Mouse (Mus musculus): ENCODE results near the gene Rab12. TPM values are rescaled to one million over a fixed set of nuclear protein-coding genes. Genes with fewer than 3 reads are reported as not detected.

Gene Rab12
- polyA plus RNA-seq, 1 experiment from 2014 or later: 48.0 TPM

DNA sequence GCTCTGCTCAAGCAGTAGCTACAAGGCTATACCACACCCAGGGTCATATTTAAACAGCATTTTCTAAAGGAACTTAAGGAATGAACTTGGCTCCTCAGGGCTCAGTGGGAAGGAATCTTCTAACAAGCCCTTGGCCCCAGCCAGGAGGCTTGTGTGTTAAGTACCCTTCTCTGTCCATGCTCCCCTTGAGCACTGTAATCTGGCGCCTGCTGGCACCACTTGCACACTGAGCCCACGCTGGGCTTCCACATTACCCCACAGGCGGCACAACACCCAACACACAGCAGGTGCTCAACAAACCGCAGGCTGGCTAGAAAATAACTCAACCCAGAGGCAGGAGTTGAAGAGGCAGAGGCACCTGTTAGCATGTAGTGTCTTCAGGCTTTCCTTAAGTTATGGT is 2.6 kb downstream of the Rab12 start:
- Histone ChIP-seq H3K27ac (no peak overlapping the region), H3K4me1 (peaks cover 28% of the 10 kb centered on the region), H3K9ac (no peak overlapping the region), H3K36me3 (ENCODE audit: poor library complexity, severe bottlenecking) (peaks cover 20% of the 10 kb centered on the region), H3K27me3 (no peaks in the 10 kb centered on the region), H3K4me2 (no peak overlapping the region), H3K9me3 (replicated peaks) (no peaks in the 10 kb centered on the region), H3K4me3 (no peak overlapping the region)
- no peak for ATAC-seq
- WGBS: 81% methylated on average over 4 of the region's 4 CpGs

DNA sequence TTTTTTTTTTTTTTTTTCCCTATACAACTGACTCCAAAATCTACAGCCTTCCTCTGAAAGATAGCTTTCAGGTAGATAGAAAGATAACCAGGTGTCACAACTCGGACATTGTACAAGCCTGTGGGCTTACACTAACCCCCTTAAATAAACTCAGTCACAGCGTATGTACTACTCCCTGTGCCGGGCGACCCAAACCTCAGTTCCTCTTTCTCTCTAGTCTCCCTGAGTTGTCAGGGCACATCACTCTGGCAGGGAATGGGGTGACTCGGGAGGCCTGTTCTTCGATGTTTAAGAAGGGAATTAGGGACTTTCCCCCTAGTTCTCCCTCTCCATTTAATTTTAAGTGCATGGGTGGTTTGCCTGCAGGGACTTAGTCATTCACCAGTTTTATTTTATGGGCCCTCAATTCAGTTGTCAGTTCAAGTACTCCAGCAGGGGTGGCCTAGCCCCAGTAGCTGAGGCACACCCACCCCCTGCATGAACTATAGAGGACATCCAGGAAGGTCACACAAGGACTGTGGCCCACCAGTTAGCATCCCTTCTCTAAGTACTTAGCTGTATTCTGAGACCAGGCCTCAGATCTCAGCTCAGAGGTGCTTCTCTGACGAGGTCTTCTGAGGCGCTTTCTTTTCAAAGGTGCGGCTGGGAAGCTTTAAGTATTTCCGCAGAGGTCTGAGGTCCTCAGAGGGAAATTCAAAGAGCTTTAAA is 5.1 kb downstream of the Rab12 start:
- Histone ChIP-seq H3K27me3 (no peaks in the 10 kb centered on the region), H3K36me3 (ENCODE audit: poor library complexity, severe bottlenecking) (peaks cover 26% of the 10 kb centered on the region), H3K27ac (no peak overlapping the region), H3K4me1 (peaks cover 38% of the 10 kb centered on the region), H3K4me2 (no peak overlapping the region), H3K4me3 (no peak overlapping the region), H3K9ac (no peak overlapping the region), H3K9me3 (replicated peaks) (no peaks in the 10 kb centered on the region)
- no peak for ATAC-seq
- WGBS: 89% methylated on average over 10 of the region's 10 CpGs

DNA sequence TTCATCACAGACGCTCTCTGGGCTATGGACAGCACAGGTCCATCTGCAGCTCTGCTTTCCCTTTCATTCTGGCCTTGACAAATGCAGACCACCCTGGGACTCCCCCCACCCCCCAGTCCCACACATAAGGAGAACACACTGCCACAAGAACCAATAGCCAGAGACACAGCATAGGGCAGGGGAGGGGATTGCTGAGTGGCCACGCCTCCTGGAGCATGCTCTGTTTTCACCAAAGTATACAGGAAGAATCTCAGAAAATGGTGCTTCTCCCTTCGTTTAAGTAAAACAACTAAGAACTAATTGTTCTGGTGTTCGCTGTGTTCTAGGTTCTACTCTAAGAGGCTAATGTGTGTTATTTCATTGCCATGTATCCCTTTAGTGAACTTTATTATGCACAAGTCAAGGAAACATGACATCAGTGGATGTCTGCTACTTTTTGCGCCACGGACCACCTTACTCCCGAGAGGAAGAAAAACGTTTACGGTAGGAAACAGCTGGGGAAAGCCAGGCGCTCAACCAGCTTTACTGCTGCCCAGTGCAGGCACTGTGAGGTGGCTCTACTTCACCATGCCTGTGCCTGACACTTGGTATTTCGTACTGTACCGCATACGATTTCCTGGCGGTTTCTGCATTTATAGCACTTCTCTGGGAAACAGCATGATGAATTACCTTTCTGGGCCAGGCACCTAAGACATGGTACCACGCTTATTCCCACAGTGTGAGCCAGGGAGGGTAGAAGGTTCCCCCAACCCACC is 7.2 kb downstream of the Rab12 start:
- WGBS: 89% methylated on average over 15 of the region's 15 CpGs
- Histone ChIP-seq H3K4me2 (no peak overlapping the region), H3K27me3 (no peaks in the 10 kb centered on the region), H3K9me3 (replicated peaks) (no peaks in the 10 kb centered on the region), H3K36me3 (ENCODE audit: poor library complexity, severe bottlenecking) (peaks cover 28% of the 10 kb centered on the region), H3K9ac (no peak overlapping the region), H3K27ac (no peak overlapping the region), H3K4me1 (peaks cover 23% of the 10 kb centered on the region), H3K4me3 (no peak overlapping the region)
- no peak for ATAC-seq

DNA sequence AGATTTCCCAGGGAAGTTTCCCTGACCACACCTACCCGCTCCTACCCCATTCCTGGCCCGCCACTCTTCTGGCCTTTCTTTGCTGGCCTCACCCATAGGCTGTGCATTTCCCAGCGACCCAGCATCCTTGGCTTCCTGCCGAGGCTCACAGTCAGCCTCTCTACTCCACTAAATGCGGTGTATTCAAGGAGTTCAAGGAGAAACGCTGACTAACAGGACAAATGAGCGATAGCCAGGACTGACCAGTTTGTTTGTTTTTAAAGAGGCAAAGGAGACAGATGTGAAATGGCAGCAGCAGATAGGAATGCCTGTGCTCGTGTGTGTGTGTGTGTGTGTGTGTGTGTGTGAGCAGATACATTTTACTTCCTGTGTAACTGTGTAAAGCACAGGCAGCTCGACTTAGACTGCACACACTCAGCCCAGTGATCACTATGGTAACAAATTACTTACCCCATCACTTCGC is 9.3 kb downstream of the Rab12 start:
- 64% methylated on average over 10 of the region's 10 CpGs for WGBS
- H3K9ac ChIP-seq: no peak overlapping the region
- peaks cover 35% of the 10 kb centered on the region for H3K36me3 ChIP-seq (ENCODE audit: poor library complexity, severe bottlenecking)
- H3K4me2 ChIP-seq: no peak overlapping the region
- no peaks in the 10 kb centered on the region for H3K27me3 ChIP-seq
- no peaks in the 10 kb centered on the region for H3K9me3 ChIP-seq (replicated peaks)
- peaks cover 14% of the 10 kb centered on the region; the same call in 1 of the 2 replicates for H3K4me1 ChIP-seq
- no peak overlapping the region for H3K4me3 ChIP-seq
- ATAC-seq: 0 out of 2 replicates have a peak, but pooled peaks have one; percentile 57
- H3K27ac ChIP-seq: 0 out of 2 replicates have a peak overlapping the region, but pooled peaks have one; percentile 14

DNA sequence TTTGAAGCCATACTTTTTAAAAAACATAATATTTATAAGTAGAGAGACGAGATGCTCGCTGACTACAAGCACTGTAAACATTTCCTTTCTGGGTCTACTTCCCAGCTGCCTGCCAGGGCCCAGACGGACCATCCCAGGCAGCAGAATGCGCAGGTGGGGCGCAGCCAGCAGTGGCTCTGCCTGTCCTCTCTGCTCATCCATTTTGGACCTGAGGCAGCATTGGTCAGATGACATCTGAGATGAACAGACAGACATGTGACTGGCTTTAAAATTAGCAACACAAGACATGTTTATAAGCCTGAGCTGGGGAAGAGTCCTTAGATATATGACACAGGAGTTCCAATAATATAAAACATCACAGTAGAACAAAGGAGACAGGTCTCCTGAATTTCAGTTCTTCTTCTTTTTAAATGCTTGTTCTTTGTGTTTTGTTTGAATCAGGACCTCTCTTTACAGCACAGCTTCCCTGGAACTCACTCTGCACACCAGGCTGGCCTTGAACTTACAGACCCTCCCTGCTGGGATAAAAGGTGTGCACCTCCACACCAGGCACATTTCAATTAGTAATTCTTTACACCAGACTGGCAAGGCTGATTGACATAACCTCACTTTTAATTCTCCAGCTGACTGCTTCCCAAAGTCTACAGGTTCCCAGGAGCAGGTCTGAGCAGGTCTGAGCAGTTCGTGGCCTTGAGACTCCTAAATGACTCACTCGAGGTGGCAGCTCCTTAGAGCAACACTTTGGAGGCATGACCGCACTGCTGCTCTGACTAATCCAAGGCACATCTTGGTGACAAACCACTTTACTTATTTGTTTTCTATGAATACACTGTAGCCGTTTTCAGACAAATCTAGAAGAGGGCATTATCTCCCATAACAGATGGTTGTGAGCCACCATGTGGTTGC is 12.2 kb downstream of the Rab12 start:
- peaks cover 33% of the 10 kb centered on the region for H3K36me3 ChIP-seq (ENCODE audit: poor library complexity, severe bottlenecking)
- no peaks in the 10 kb centered on the region for H3K27me3 ChIP-seq
- WGBS: 88% methylated on average over 9 of the region's 9 CpGs
- no peak overlapping the region for H3K4me3 ChIP-seq
- H3K4me1 ChIP-seq: peaks cover 14% of the 10 kb centered on the region; the same call in 1 of the 2 replicates
- H3K4me2 ChIP-seq: no peak overlapping the region
- no peaks in the 10 kb centered on the region for H3K9me3 ChIP-seq (replicated peaks)
- ATAC-seq: no peak
- no peak overlapping the region for H3K9ac ChIP-seq
- H3K27ac ChIP-seq: no peak overlapping the region

DNA sequence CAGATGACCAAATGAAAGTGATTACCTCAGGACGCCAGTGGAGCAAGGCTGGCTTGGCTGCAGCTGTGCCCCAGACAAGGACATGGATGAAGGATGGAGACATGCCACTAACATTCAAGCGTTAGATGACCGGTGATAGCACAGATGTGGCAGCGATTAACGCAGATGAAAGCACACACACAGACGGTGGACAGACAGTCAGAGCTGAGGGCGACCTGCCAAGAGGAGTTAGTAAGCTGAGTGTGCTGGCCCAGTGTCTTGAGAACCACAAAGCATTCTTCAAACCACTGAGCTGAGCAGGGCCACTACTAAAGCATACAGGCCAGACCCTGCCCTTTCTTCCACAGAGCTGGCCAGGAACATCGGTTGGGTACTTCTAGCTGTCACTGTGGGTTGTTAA is 14.6 kb downstream of the Rab12 start:
- Histone ChIP-seq H3K4me2 (no peak overlapping the region), H3K4me1 (0 out of 2 replicates have a peak, but pooled peaks cover under 1% of the 10 kb centered on the region), H3K9me3 (replicated peaks) (no peaks in the 10 kb centered on the region), H3K36me3 (ENCODE audit: poor library complexity, severe bottlenecking) (peaks cover 37% of the 10 kb centered on the region), H3K9ac (no peak overlapping the region), H3K4me3 (no peak overlapping the region), H3K27ac (no peak overlapping the region), H3K27me3 (no peaks in the 10 kb centered on the region)
- no peak for ATAC-seq
- WGBS: 92% methylated on average over 8 of the region's 8 CpGs

DNA sequence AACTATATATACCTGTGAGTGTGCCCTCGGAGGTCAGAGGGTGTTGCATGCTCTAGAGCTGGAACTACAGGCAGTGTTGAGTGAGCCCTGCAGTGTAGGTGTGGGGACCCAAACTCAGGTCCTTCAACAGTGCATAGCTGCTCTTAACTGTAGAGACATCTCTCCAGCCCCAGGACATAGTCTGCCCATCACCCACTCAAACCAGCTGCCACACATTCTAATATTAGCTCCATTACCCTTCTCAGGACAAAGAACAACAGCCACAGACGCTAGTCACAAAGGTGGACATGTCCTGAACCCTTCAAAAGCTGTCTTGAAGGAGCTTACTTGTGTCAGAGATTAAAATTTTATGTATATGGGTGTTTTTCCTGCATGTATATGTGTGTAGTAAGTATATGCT is 15.3 kb downstream of the Rab12 start:
- WGBS: 97% methylated on average over 2 of the region's 2 CpGs
- H3K9me3 ChIP-seq (replicated peaks): no peaks in the 10 kb centered on the region

DNA sequence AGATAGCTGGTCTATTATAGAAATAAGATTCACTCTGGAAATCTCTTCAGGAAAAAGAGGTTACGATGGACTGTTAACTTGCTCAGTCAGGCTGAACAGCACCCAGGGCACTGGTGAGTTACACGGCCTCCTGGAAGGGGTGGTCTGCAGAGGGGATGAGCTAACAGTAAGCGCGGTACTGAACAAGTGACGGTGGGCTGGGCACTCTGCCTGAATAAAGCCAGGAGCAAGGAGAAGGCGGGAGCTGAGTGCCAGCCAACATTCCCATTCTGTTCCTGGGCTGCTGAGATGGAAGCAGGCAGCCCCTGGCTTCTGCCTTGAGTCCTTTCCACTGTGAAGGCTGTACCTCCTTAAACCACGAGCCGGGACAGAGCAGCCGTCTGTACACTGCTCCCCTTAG is 16.1 kb downstream of the Rab12 start:
- H3K36me3 ChIP-seq (ENCODE audit: poor library complexity, severe bottlenecking): peaks cover 52% of the 10 kb centered on the region
- H3K9me3 ChIP-seq (replicated peaks): no peaks in the 10 kb centered on the region
- no peak overlapping the region for H3K4me3 ChIP-seq
- no peaks in the 10 kb centered on the region for H3K4me1 ChIP-seq
- H3K27me3 ChIP-seq: no peaks in the 10 kb centered on the region
- H3K27ac ChIP-seq: no peak overlapping the region
- no peak overlapping the region for H3K4me2 ChIP-seq
- ATAC-seq: no peak
- no peak overlapping the region for H3K9ac ChIP-seq
- 77% methylated on average over 9 of the region's 9 CpGs for WGBS

More for the DNA sequence above, 15.3 kb downstream of the Rab12 start:
- H3K4me3 ChIP-seq: no peak overlapping the region
- H3K27ac ChIP-seq: no peak overlapping the region
- H3K9ac ChIP-seq: no peak overlapping the region
- H3K27me3 ChIP-seq: no peaks in the 10 kb centered on the region
- H3K4me1 ChIP-seq: no peaks in the 10 kb centered on the region
- ATAC-seq: no peak
- peaks cover 44% of the 10 kb centered on the region for H3K36me3 ChIP-seq (ENCODE audit: poor library complexity, severe bottlenecking)
- H3K4me2 ChIP-seq: no peak overlapping the region

DNA sequence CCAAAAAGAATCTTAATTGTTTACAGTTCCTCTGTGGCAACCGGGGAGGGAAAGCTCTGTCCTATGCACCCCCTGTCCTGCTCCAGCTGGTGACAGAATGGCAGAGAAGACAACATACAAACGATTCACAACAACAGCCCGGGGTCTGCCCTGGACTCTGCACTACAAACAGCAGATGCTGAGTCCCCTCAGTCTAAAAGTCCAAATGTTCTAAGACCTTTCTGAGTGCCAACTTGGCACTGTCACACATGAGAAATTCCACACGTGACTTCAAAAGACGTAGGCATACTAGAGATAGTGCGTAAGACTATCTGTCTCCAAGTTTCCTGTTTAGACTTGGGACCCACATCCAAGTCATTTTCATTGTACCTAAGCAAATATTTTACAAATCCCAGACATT is 16.7 kb downstream of the Rab12 start:
- H3K27ac ChIP-seq: no peak overlapping the region
- no peak overlapping the region for H3K4me2 ChIP-seq
- peak; percentile 4; the same call in 1 of the 2 replicates for ATAC-seq
- no peak overlapping the region for H3K9ac ChIP-seq
- H3K4me3 ChIP-seq: no peak overlapping the region
- no peaks in the 10 kb centered on the region for H3K4me1 ChIP-seq
- 86% methylated on average over 6 of the region's 6 CpGs for WGBS
- peaks cover 57% of the 10 kb centered on the region for H3K36me3 ChIP-seq (ENCODE audit: poor library complexity, severe bottlenecking)
- H3K27me3 ChIP-seq: no peaks in the 10 kb centered on the region
- H3K9me3 ChIP-seq (replicated peaks): no peaks in the 10 kb centered on the region

DNA sequence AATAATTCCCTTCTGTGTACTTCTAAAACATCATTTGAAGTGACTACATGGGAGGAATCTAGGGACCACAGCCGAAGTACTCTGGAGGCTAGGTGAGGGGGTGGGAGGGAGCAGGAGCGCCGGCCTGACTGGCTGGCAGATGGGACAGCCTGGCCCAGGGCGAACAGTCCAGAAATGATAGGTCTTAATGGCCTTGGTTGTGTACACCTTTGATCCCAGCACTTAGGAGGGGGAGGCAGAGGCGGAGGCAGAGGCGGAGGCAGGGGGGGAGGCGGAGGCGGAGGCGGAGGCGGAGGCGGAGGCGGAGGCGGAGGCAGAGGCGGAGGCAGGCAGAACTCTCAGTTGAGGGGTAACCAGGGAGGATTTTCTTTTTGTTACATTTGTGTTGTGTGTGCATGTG is 20.9 kb downstream of the Rab12 start:
- Histone ChIP-seq H3K27ac (no peak overlapping the region), H3K4me1 (no peaks in the 10 kb centered on the region), H3K9me3 (replicated peaks) (no peaks in the 10 kb centered on the region), H3K27me3 (no peaks in the 10 kb centered on the region), H3K36me3 (ENCODE audit: poor library complexity, severe bottlenecking) (peaks cover 75% of the 10 kb centered on the region), H3K4me3 (no peak overlapping the region), H3K9ac (no peak overlapping the region), H3K4me2 (no peak overlapping the region)
- WGBS: 94% methylated on average over 14 of the region's 14 CpGs
- no peak for ATAC-seq

DNA sequence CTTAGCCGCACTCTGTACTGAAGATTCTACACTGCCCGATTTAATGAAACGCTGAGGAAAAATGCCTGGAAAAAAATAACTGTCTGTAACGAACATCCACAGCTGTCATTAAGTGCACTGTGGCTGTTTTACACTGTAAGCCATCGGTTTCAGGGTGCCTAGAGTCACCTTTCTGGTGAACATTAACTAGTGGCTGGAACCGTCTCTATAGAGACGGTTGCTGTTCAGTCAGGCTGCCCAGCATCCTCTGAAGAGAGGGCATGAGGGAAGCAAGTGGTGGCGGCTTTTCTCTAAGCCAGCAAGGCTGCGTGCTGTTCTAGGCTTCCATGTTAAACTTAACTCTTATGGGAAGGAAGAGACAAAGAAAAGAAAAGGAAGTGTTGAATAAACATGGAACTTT is 22.9 kb downstream of the Rab12 start:
- Histone ChIP-seq H3K9ac (no peak overlapping the region), H3K9me3 (replicated peaks) (no peaks in the 10 kb centered on the region), H3K4me1 (no peaks in the 10 kb centered on the region), H3K36me3 (ENCODE audit: poor library complexity, severe bottlenecking) (peaks cover 77% of the 10 kb centered on the region), H3K4me3 (no peak overlapping the region), H3K27me3 (no peaks in the 10 kb centered on the region), H3K4me2 (no peak overlapping the region), H3K27ac (no peak overlapping the region)
- ATAC-seq: no peak
- WGBS: 96% methylated on average over 9 of the region's 9 CpGs

All from forebrain, embryonic 13.5 days (tissue).